Mouse (Mus musculus) layer of hippocampus, adult 18-20 months (tissue): ENCODE measurements around the gene Olfr325. TPM values are rescaled to one million over a fixed set of nuclear protein-coding genes. Genes with fewer than 3 reads are reported as not detected.

Source experiments
- DNase-seq, 2 experiments: peaks; one replicate each; pipeline ENCODE4 v3.0.0; 2022; ENCODE audit warnings: low spot score in 2 of 2
- total RNA-seq, 2 experiments: library from RNA; stranded (reverse); gene quantifications; 2 replicates each; pipeline ENCODE4 v1.2.3; 2021

The Olfr325 gene
- total RNA-seq, 2 experiments from 2014 or later, result not detected

DNA sequence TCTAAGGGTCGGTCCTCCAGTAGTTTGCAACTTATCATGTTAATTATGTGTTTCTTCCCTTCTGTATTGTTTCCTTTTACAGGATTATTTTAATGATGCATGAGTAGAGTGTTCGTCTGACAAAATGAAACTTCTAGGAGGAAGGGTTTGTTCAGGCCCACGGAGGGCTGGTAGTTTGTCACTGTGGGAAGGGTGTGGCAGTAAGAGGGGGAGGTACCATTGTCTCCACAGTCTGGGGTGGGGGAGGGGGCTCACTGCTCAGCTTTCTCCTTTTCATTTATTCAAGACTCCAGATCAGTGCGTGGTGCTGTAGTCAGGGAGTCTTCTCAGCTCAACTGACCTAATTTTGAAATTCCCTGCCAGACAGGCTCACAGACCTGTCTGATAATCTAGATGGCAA, 48.6 kb downstream of the Olfr325 start:
- no peak for DNase-seq

DNA sequence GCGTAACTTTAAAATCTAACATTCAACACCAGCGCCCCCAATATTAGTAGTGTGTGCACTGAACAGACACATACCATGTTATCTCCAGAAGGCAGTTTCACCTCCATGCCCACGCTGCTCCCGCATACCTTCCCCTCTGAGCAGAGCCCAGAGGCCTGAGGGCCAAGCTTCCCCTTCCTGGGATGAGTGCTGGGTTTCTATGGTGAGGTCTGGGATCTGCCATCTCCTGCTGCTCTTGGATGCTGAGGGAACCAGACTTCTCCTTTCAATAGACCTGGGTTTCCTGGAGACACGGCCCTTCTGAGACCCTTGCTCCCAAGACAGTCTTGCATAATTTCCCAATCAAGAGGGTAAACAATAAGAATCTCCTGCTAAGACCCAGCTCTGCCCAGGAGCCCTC, 52.9 kb downstream of the Olfr325 start, which contains the start of gene Olfr323:
Gene Olfr323, minus strand, starts transcription at position 101 of the 400 bp plus-strand sequence.
- no peak for DNase-seq

Other genes with a start within 250 kb of the Olfr325 start
- 10 to 100 TPM; 43.4 to 43.5 TPM for gene Zfp672, start 247.4 kb upstream of the Olfr325 start, total RNA-seq
- gene Sh3bp5l, start 247.0 kb upstream of the Olfr325 start, total RNA-seq, result 10 to 100 TPM; 48.9 to 55.4 TPM
- not detected for gene Lypd8, start 198.7 kb upstream of the Olfr325 start, total RNA-seq
- not detected for gene 1810065E05Rik, start 156.6 kb upstream of the Olfr325 start, total RNA-seq
- not detected for gene Gm12253, start 145.2 kb upstream of the Olfr325 start, total RNA-seq
- gene Lypd9, start 124.8 kb upstream of the Olfr325 start, total RNA-seq, result not detected
- gene Olfr30, start 115.5 kb upstream of the Olfr325 start, total RNA-seq, result not detected
- gene Olfr332, start 85.2 kb upstream of the Olfr325 start, total RNA-seq, result not detected
- gene Olfr331, start 75.2 kb upstream of the Olfr325 start, total RNA-seq, result not detected
- gene Olfr330, start 42.9 kb upstream of the Olfr325 start, total RNA-seq, result not detected
- gene Olfr329-ps, start 31.3 kb upstream of the Olfr325 start, total RNA-seq, result not detected
- gene Olfr328, start 22.1 kb upstream of the Olfr325 start, total RNA-seq, result under 1 TPM; 0.10 to 0.18 TPM
- not detected for gene Olfr224, start 7.2 kb upstream of the Olfr325 start, total RNA-seq
- not detected for gene Olfr324, start 17.4 kb downstream of the Olfr325 start, total RNA-seq
- not detected for gene 2210407C18Rik, start 38.3 kb downstream of the Olfr325 start, total RNA-seq
- gene Olfr323, start 52.8 kb downstream of the Olfr325 start, total RNA-seq, result under 1 TPM in 1 of 2 experiments, not detected in 1; 0.15 TPM
- not detected for gene Trim58, start 62.7 kb downstream of the Olfr325 start, total RNA-seq
- not detected for gene Olfr322, start 81.1 kb downstream of the Olfr325 start, total RNA-seq
- not detected for gene Olfr320, start 103.4 kb downstream of the Olfr325 start, total RNA-seq
- not detected for gene Olfr319, start 121.4 kb downstream of the Olfr325 start, total RNA-seq
- gene Olfr318, start 146.3 kb downstream of the Olfr325 start, total RNA-seq, result under 1 TPM in 1 of 2 experiments, not detected in 1; 0.08 TPM
- gene Olfr317, start 161.5 kb downstream of the Olfr325 start, total RNA-seq, result under 1 TPM in 1 of 2 experiments, not detected in 1; 0.10 TPM
- 1 to 10 TPM; 1.1 to 1.4 TPM for gene Olfr316, start 175.0 kb downstream of the Olfr325 start, total RNA-seq
- not detected for gene Olfr315, start 195.5 kb downstream of the Olfr325 start, total RNA-seq
- gene Olfr314, start 205.2 kb downstream of the Olfr325 start, total RNA-seq, result not detected
- gene Fam183b, start 224.2 kb downstream of the Olfr325 start, total RNA-seq, result 1 to 10 TPM; 8.4 to 8.6 TPM
- gene Olfr313, start 237.3 kb downstream of the Olfr325 start, total RNA-seq, result not detected